Mouse (Mus musculus) telencephalon, adult 2 months (tissue): Measurements from ENCODE around the gene Lrch4.

Experiments used
- DNase-seq: peaks from one replicate; pipeline ENCODE4 v3.0.0-alpha.2; 2011; ENCODE audit warnings: low read depth, low spot score

The Lrch4 gene

DNA sequence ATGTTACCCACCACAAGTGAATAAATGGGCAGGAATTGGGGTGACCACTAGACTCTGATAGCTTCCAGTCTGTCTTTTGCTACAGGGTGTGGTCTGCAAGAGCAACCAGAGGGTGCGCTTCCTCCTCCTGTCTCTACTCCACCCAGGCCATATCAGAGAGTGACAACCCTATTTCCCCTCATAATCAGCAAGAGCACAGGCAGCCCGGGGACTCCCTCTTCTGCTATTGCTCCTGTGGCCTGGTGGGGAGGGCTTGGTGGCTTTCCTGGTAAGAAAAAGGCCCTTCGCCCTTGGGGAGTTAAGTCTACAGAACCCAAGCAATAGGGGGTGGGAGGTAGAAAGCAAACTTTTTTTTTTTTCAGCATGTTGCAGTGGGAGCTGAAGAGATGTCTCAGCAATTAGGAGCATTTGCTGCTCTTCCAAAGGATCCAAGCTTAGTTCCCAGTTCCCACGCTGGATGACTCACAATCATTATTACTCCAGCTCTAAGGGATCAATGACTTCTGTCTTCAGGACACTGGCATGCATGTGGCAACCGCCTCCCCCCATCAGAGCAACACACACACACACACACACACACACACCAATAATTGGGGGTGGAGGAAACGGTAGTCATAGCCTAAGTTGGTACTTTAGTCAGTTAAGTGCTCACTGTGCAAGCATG lies 57.3 kb downstream of the Lrch4 start:
- DNase-seq, result no peak

DNA sequence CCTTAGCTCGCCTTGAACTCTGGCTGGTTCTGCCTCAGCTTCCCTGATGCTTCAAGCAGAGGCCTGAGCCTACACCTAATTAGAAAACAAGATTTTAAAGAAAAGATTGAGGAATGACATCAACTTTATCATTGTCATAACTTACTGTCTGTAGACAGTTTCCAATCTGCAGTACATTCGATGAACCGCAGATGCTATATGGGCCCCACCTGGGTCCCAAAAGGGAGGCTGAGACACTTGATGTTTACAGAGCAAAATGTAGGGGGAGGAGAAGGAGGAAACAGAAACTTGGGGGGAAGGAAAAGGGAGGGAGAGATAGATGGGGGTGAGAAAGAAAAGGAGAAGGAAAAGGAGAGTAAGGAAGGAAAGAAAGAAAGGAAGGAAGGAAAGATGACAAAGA lies 61.1 kb downstream of the Lrch4 start:
- DNase-seq, result no peak

DNA sequence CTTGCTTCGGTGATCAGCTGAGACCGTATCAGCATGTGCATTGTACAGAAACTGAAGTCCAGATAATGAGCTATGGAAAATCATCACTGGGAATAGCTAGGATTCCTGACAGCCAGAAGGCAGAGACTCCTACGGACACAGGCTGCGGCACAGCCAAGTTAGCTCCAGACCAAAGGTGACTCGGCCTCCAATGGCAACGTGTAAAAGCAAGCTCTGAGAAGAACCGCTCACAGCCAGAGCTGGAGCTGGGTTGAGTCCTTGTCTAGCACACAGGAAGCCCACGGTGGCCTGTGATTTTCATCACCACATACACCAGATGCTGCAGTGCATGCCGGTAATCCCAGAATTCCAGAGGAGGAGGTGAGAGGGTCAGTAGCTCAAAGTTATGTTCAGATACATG lies 61.6 kb downstream of the Lrch4 start:
- no peak for DNase-seq
